Mouse (Mus musculus) midbrain, embryonic 11.5 days (tissue): ENCODE results near the gene Dbr1. TPM values are rescaled to one million over a fixed set of nuclear protein-coding genes. Genes with fewer than 3 reads are reported as not detected.

ENCODE experiments used
- ATAC-seq: fragments of 200-750 bp; cut with Nextera tagmentation; 2 replicates; pipeline ENCODE4 v1.8.0; 2017; ENCODE audit warnings: moderate TSS enrichment, moderate library complexity; ENCODE audit not compliant: low FRiP score
- DNase-seq: peaks from one replicate; pipeline ENCODE4 v3.0.0; 2015; ENCODE audit warnings: low spot score; ENCODE audit errors: missing footprints
- H3K27ac ChIP-seq: fragments of 300-500 bp; sonication (generic); 2 replicates; pipeline ENCODE4 v1.5.1; 2014; ENCODE audit warnings: low read depth, low read length
- H3K27me3 ChIP-seq: fragments of 300-500 bp; sonication (generic); 2 replicates; pipeline ENCODE4 v1.6.1; 2014; ENCODE audit warnings: mild to moderate bottlenecking, low read length, moderate library complexity, mixed read lengths; ENCODE audit not compliant: control insufficient read depth, insufficient read depth
- H3K36me3 ChIP-seq: fragments of 300-500 bp; sonication (generic); 2 replicates; pipeline ENCODE4 v1.6.1; 2014; ENCODE audit warnings: mild to moderate bottlenecking, low read length, moderate library complexity, mixed read lengths; ENCODE audit not compliant: control insufficient read depth, insufficient read depth
- H3K4me1 ChIP-seq: fragments of 300-500 bp; sonication (generic); 2 replicates; pipeline ENCODE4 v1.6.1; 2014; ENCODE audit warnings: low read length; ENCODE audit not compliant: control insufficient read depth, insufficient read depth
- H3K4me2 ChIP-seq: fragments of 300-500 bp; sonication (generic); 2 replicates; pipeline ENCODE4 v1.6.1; 2014; ENCODE audit warnings: mild to moderate bottlenecking, moderate library complexity
- H3K4me3 ChIP-seq: fragments of 300-500 bp; sonication (generic); 2 replicates; pipeline ENCODE4 v1.5.1; 2014; ENCODE audit warnings: low read depth, low read length
- H3K9ac ChIP-seq: fragments of 300-500 bp; sonication (generic); 2 replicates; pipeline ENCODE4 v1.6.1; 2014; ENCODE audit warnings: low read length
- H3K9me3 ChIP-seq: fragments of 300-500 bp; sonication (generic); 2 replicates; pipeline ENCODE4 v1.6.1; 2016; ENCODE audit warnings: low read length; ENCODE audit not compliant: control insufficient read depth
- WGBS: fragments of 180-500 bp; shearing (Covaris S2); extraction: QIAGEN DNeasy Blood & Tissue Kit; methylation state at CpG from one replicate; pipeline ENCODE4 v1.1.7; 2014; 5-methylcytosine and 5-hydroxymethylcytosine counted together
- polyA plus RNA-seq: library from polyadenylated mRNA; unstranded; fragments of >200 nt; fragmentation: Nextera tagmentation; extraction: Ambion mirVana; gene quantifications from 2 replicates; pipeline ENCODE4 v1.2.1, GENCODE M21; 2014

Gene Dbr1
- polyA plus RNA-seq, 1 experiment from 2014 or later = 30.0 TPM

- H3K4me1 ChIP-seq = peaks cover 28% of the 10 kb centered on the region
- H3K4me2 ChIP-seq = peak within 1 kb of the TSS; percentile 81
- peak within 1 kb of the TSS; percentile 55 for H3K27ac ChIP-seq
- H3K9me3 ChIP-seq = no peaks in the 10 kb centered on the region
- no peaks in the 10 kb centered on the region for H3K36me3 ChIP-seq
- peak within 1 kb of the TSS; percentile 50 for H3K4me3 ChIP-seq
- peak; percentile 98 for DNase-seq
- peak within 1 kb of the TSS; percentile 68 for H3K9ac ChIP-seq
- WGBS = under 1% methylated on average over 41 of the region's 44 CpGs
- ATAC-seq = peak; percentile 94
- H3K27me3 ChIP-seq = no peaks in the 10 kb centered on the region
Measured at GRCm38 (mm10) chr9:99629281-99630011, 53.8 kb downstream of the Dbr1 start, which contains the start of gene Dzip1l. Gene Dzip1l, plus strand, starts transcription at chr9:99629496.

DNA sequence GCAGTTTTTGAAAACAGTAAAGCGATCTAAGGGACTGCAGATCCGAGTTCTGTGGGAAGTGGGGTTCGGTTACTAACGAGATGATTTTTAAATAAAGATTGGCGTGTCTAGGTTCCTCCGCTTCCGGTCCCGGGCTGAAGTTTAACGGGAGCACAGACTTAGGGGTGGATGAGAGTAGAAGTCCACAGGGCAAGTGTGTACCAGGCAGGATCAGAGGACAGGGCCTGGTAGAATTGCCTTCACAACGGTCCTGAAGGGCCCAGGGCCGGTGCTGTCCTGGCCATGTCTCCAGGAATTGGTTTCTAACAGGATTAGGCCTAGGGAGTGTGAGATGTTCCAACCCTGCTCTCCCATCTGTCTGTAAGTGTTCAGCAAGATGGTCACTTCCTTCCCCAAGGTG, 54.5 kb downstream of the Dbr1 start:
- under 1% methylated on average over 11 of the region's 11 CpGs for WGBS

GRCm38 (mm10) chr9:99630528-99631125, 55.0 kb downstream of the Dbr1 start:
- Histone ChIP-seq H3K27me3 (no peaks in the 10 kb centered on the region), H3K9ac (peak overlapping the region; percentile 68), H3K4me2 (peak overlapping the region; percentile 81), H3K9me3 (no peaks in the 10 kb centered on the region), H3K27ac (peak overlapping the region; percentile 55; the same call in 1 of the 2 replicates), H3K4me3 (peak overlapping the region; percentile 50), H3K36me3 (no peaks in the 10 kb centered on the region), H3K4me1 (peaks cover 28% of the 10 kb centered on the region)
- DNase-seq = peak; percentile 90
- WGBS = 52% methylated on average over 9 of the region's 9 CpGs
- no peak for ATAC-seq

More for the DNA sequence above, 54.5 kb downstream of the Dbr1 start:
- H3K9me3 ChIP-seq = no peaks in the 10 kb centered on the region
- peak overlapping the region; percentile 55; the same call in 1 of the 2 replicates for H3K27ac ChIP-seq
- ATAC-seq (peak; percentile 8; the same call in 1 of the 2 replicates), DNase-seq (peak; percentile 92)
- H3K9ac ChIP-seq = peak overlapping the region; percentile 68
- H3K4me2 ChIP-seq = peak overlapping the region; percentile 81
- peak overlapping the region; percentile 50 for H3K4me3 ChIP-seq
- no peaks in the 10 kb centered on the region for H3K36me3 ChIP-seq
- H3K4me1 ChIP-seq = peaks cover 28% of the 10 kb centered on the region
- no peaks in the 10 kb centered on the region for H3K27me3 ChIP-seq

GRCm38 (mm10) chr9:99631781-99632180, 56.2 kb downstream of the Dbr1 start:
- ATAC-seq = no peak
- 0 out of 2 replicates have a peak overlapping the region, but pooled peaks have one; percentile 14 for H3K9ac ChIP-seq
- H3K4me3 ChIP-seq = no peak overlapping the region
- peak overlapping the region; percentile 19; the same call in 1 of the 2 replicates for H3K4me2 ChIP-seq
- peaks cover 3% of the 10 kb centered on the region; the same call in 1 of the 2 replicates for H3K36me3 ChIP-seq
- no peaks in the 10 kb centered on the region for H3K9me3 ChIP-seq
- no peaks in the 10 kb centered on the region for H3K27me3 ChIP-seq
- no peak overlapping the region for H3K27ac ChIP-seq
- H3K4me1 ChIP-seq = peaks cover 28% of the 10 kb centered on the region
- WGBS = 27% methylated on average over 2 of the region's 2 CpGs
- peak; percentile 86 for DNase-seq

GRCm38 (mm10) chr9:99632264-99632663, 56.7 kb downstream of the Dbr1 start:
- Histone ChIP-seq H3K36me3 (peaks cover 3% of the 10 kb centered on the region; the same call in 1 of the 2 replicates), H3K27me3 (no peaks in the 10 kb centered on the region), H3K9me3 (no peaks in the 10 kb centered on the region), H3K9ac (no peak overlapping the region), H3K4me1 (peaks cover 28% of the 10 kb centered on the region), H3K4me2 (peak overlapping the region; percentile 19; the same call in 1 of the 2 replicates), H3K27ac (no peak overlapping the region), H3K4me3 (no peak overlapping the region)
- WGBS = 42% methylated on average over 8 of the region's 8 CpGs
- DNase-seq (peak; percentile 93), ATAC-seq (no peak)

Other genes with a start within 250 kb of the Dbr1 start
- gene Esyt3, start 217.2 kb upstream of the Dbr1 start, polyA plus RNA-seq = 0.12 and 0.34 TPM in 2 replicates
- 12.1 and 15.0 TPM in 2 replicates for gene Mras, start 138.4 kb upstream of the Dbr1 start, polyA plus RNA-seq
- not detected in 2 replicates for gene Nme9, start 124.3 kb upstream of the Dbr1 start, polyA plus RNA-seq
- 37.3 and 42.0 TPM in 2 replicates for gene Armc8, start 6.9 kb upstream of the Dbr1 start, polyA plus RNA-seq
- not detected in 2 replicates for gene A4gnt, start 36.7 kb downstream of the Dbr1 start, polyA plus RNA-seq
- 12.6 and 13.0 TPM in 2 replicates for gene Dzip1l, start 53.7 kb downstream of the Dbr1 start, polyA plus RNA-seq
- gene Cldn18, start 141.5 kb downstream of the Dbr1 start, polyA plus RNA-seq = not detected in 2 replicates